Mouse (Mus musculus) CH12F3 (cell line): ENCODE measurements around the gene Grm8.

ENCODE experiments used
- in situ Hi-C: fragments of 300-500 bp; cut with MboI; formaldehyde crosslinking; loops from 2 replicates; pipeline ENCODE4 v1.14.3; 2020; ENCODE audit warnings: low sequenced_read_pairs

Grm8 gene

DNA sequence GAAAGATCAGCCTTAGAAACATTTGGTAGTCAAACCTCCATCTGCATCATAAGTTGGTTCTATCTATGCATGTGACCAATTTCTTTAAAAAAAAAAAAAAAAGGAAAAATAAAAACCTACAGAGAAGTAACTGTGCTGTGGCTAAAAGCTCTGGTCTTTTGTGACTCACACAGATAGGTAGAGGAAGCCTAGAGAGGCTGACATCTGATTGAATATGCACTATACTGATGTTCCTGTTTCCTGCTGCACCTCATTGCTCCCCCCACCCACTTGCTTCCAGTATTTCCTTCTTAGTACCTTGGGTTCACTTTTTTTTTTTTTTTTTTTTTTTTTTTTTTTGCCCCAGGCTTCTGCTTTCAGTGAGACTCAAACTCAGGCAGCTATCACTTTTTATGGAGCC is 824.6 kb downstream of the Grm8 start:
- in situ Hi-C loops = no loop called here

DNA sequence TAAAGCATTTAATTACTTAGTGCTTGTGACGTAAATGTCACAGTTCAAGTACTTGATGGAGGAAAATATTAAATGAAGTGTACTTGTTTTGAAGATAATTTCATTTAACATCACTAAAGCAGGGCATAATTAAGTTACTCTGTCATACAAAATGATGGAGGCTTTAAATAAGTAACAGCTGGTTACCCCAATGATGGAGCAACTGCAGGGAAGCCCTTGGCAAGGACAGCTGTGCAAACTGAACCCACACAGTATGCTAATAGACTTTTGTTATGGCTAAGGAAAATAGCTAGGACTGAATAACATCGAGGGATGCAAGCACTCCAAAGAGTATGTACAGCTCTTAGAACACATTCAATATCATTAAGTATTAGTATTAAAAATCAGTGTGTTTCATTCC is 829.6 kb downstream of the Grm8 start:
- in situ Hi-C loops = no loop called here

DNA sequence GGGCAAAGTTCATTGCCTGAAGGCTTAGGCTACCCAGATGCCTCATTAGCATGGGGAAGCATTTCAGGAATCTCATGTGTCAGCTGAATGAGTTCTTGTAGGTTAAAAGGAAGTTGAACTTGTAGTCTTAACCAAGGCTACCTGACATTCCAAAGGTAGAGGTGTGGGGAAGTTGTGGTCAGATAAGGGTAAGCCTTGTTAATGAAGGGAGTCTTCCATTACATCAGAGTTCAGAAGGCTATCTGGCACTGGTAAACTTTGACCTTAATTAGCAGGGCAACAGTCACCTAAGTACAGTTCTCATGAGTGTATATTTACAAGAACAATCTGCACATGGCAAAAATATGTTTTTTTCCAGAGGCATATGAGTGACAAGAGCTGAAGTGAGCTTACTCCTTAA is 870.0 kb downstream of the Grm8 start:
- in situ Hi-C loops = no loop called here

DNA sequence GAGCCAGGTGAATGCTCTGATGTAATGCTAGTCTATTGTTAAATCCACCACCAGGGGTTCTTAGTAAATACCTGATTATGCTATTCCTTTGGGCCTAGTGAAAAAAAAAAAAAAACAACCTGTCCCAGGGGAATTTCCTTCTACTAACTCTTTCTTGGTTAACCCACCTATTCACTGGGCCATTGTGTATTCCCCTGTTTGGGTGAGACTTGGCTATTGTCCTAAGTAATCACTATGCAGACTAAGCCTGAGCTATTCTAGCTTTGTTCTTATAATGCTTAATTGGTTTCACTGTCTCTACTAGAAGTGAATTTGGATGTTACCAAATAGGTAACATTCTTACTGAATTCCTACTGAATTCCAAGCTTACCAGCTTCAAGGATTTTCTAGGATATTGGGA is 872.4 kb downstream of the Grm8 start:
- in situ Hi-C loops = no loop called here

DNA sequence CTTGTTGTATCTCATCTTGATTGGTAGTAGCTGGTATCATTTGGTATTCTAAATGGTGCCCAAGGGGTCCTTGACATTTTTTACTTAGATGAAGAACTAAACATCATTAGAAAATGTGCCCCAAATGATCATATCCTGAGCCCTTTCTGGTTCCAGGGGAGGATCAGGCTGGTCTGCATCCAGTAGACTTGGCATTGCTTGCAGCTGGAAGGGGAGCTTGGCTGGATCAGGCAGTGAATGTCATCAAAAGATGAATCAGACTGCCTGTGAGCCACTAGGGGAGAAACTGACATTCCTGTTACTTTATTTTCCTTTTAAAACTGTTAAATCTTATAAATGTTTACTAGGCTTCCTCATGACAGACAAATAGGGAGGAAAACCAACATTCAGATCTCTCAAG is 894.6 kb downstream of the Grm8 start:
- in situ Hi-C loops = no loop called here

DNA sequence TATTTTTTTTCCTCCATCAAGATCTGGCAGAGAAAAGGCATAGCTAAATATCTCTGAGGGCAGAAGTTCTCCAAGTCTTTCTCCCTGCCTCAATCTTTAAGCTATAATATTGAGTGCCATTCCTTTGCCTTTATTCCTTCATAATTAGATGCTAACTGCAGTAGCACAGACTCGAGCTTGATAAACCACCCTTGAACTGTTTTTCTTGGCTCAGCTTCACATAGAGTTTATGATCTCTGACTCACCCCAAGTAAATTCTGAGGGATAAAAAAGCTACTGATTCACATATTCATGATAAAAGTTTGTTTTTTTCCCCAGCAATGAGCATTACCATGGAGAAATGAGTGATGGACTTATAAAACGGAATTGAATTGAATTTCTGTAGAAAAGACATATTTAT is 895.0 kb downstream of the Grm8 start:
- in situ Hi-C loops = no loop called here
